Mouse (Mus musculus): ENCODE measurements around the gene Eif2b2. TPM values are rescaled to one million over a fixed set of nuclear protein-coding genes. Genes with fewer than 3 reads are reported as not detected.
A peak's percentile ranks its signal among the peaks of the same experiment; 100 is the strongest.

Gene Eif2b2
- polyA plus RNA-seq, 1 experiment from 2014 or later: 24.6 TPM

DNA sequence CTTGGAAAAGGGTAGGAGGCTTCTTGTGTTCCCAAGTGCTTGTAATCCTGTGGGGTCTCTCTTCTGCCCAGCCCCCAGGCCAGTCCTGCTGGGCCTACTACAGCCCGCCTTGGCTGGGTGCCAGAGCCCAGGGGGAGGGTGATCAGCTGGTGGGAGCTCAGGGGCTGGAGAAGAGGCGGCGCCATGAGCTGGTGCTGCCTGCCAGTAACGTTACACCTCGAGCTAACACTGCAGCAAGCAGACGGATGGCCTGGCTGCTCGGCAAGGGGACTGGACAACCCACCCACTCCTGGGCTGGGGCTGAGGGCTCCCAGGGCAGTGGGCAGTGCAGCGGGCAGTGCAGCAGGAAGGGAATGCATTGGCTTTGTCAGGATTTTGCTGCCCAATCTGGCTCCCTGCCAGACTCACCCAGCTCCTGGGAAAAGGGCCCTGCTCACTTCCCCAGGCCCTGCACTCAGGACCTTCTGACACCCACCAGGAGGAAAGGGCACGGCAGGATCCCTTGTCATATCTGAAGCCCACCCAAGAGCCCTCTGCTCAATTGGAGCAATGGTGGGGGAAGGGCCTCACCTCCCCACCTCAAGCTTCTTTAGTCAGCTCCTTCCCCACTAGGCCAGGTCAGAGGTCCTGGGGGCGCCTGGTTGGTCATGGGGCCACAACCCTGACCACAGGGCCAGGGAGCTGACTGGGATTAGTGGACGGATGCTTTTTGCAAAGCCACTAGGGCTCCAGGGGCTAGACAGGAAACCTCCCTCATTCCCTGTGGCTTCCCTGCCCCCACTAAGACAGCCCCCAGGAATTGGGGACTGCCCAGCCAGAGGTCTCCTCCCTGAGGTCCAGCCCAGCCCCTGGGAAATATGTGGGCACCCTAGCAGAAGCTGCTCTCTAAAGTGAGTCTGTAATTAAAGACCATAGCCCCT, 43.1 kb upstream of the Eif2b2 start:
- Histone ChIP-seq H3K4me2 (ENCODE audit: low read depth, low read length) (0 out of 2 replicates have a peak overlapping the region, but pooled peaks have one; percentile 74), H3K9me3 (ENCODE audit: low read length) (no peaks in the 10 kb centered on the region), H3K4me3 (ENCODE audit: low read depth, low read length) (peak overlapping the region; percentile 36; the same call in 1 of the 2 replicates), H3K27ac (ENCODE audit: low read depth) (no peak overlapping the region), H3K4me1 (ENCODE audit: insufficient read depth) (peaks cover 8% of the 10 kb centered on the region), H3K27me3 (ENCODE audit: insufficient read depth, low read length) (peaks cover 25% of the 10 kb centered on the region), H3K36me3 (replicated peaks; ENCODE audit: insufficient read depth, low read length) (no peaks in the 10 kb centered on the region), H3K9ac (replicated peaks) (no peak overlapping the region)
- DNase-seq (no peak), ATAC-seq (no peak)
- TF ChIP-seq EP300 (IDR thresholded peaks at IDR 0.05; ENCODE audit: low read depth): no peak
- TF ChIP-seq CTCF (IDR thresholded peaks at IDR 0.05; ENCODE audit: low read depth): no peak
- WGBS (ENCODE audit: insufficient replicate concordance): 41% methylated on average over 11 of the region's 11 CpGs

GRCm38 (mm10) chr12:85176846-85177523, 42.3 kb upstream of the Eif2b2 start:
- H3K4me3 ChIP-seq (ENCODE audit: low read depth, low read length): peak overlapping the region; percentile 36

GRCm38 (mm10) chr12:85177740-85178239, 41.5 kb upstream of the Eif2b2 start, which contains the start of gene Pgf:
Gene Pgf, minus strand, starts transcription at chr12:85177790.
- Histone ChIP-seq H3K27me3 (ENCODE audit: insufficient read depth, low read length) (peaks cover 31% of the 10 kb centered on the region), H3K4me2 (ENCODE audit: low read depth, low read length) (peak within 1 kb of the TSS; percentile 74), H3K9me3 (ENCODE audit: low read length) (no peaks in the 10 kb centered on the region), H3K9ac (replicated peaks) (peak within 1 kb of the TSS; percentile 38; the same call in 1 of the 2 replicates), H3K4me3 (ENCODE audit: low read depth, low read length) (peak within 1 kb of the TSS; percentile 36), H3K4me1 (ENCODE audit: insufficient read depth) (peaks cover 8% of the 10 kb centered on the region), H3K27ac (ENCODE audit: low read depth) (no peak within 1 kb of the TSS), H3K36me3 (replicated peaks; ENCODE audit: insufficient read depth, low read length) (no peaks in the 10 kb centered on the region)
- DNase-seq (no peak), ATAC-seq (no peak)
- TF ChIP-seq CTCF (IDR thresholded peaks at IDR 0.05; ENCODE audit: low read depth): no peak
- no peak for TF ChIP-seq EP300 (IDR thresholded peaks at IDR 0.05; ENCODE audit: low read depth)
- 50% methylated on average over 10 of the region's 10 CpGs for WGBS (ENCODE audit: insufficient replicate concordance)

More at GRCm38 (mm10) chr12:85176846-85177523, 42.3 kb upstream of the Eif2b2 start:
- 3% methylated on average over 32 of the region's 32 CpGs for WGBS (ENCODE audit: insufficient replicate concordance)
- TF ChIP-seq CTCF (IDR thresholded peaks at IDR 0.05; ENCODE audit: low read depth) (no peak), EP300 (IDR thresholded peaks at IDR 0.05; ENCODE audit: low read depth) (no peak)
- ATAC-seq (0 out of 2 replicates have a peak, but pooled peaks have one; percentile 25), DNase-seq (peak; percentile 59)
- Histone ChIP-seq H3K27me3 (ENCODE audit: insufficient read depth, low read length) (peaks cover 27% of the 10 kb centered on the region), H3K4me2 (ENCODE audit: low read depth, low read length) (peak overlapping the region; percentile 74), H3K4me1 (ENCODE audit: insufficient read depth) (peaks cover 8% of the 10 kb centered on the region), H3K9ac (replicated peaks) (peak overlapping the region; percentile 38; the same call in 1 of the 2 replicates), H3K27ac (ENCODE audit: low read depth) (no peak overlapping the region), H3K9me3 (ENCODE audit: low read length) (no peaks in the 10 kb centered on the region), H3K36me3 (replicated peaks; ENCODE audit: insufficient read depth, low read length) (no peaks in the 10 kb centered on the region)

DNA sequence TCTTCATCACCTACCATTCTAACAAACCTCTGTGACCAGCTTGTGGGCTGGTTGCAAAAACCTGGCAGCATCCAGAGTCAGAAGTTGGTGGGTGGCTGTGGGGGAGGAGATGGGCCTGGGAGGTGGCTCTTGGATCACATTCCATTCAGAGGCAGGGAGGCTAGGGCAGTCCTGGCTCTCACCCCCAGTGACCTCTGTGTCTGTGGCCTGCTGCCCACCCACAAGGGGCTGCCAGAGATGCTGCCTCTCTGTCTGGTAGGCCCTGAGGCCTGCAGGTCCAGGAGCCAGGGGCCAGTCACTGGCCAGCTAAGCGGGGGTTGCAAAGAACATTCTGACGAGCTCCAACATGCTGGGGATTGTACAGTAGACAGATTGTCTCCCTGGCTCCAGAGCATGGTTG, 41.0 kb upstream of the Eif2b2 start:
- Histone ChIP-seq H3K4me1 (ENCODE audit: insufficient read depth) (peaks cover 8% of the 10 kb centered on the region), H3K4me2 (ENCODE audit: low read depth, low read length) (no peak overlapping the region), H3K27ac (ENCODE audit: low read depth) (no peak overlapping the region), H3K4me3 (ENCODE audit: low read depth, low read length) (no peak overlapping the region), H3K9me3 (ENCODE audit: low read length) (no peaks in the 10 kb centered on the region), H3K9ac (replicated peaks) (no peak overlapping the region), H3K36me3 (replicated peaks; ENCODE audit: insufficient read depth, low read length) (no peaks in the 10 kb centered on the region), H3K27me3 (ENCODE audit: insufficient read depth, low read length) (peaks cover 31% of the 10 kb centered on the region)
- TF ChIP-seq CTCF (IDR thresholded peaks at IDR 0.05; ENCODE audit: low read depth) (no peak), EP300 (IDR thresholded peaks at IDR 0.05; ENCODE audit: low read depth) (no peak)
- no peak for DNase-seq
- 88% methylated on average over 2 of the region's 2 CpGs for WGBS (ENCODE audit: insufficient replicate concordance)
- ATAC-seq: no peak

GRCm38 (mm10) chr12:85181475-85182344, 37.6 kb upstream of the Eif2b2 start:
- Histone ChIP-seq H3K9me3 (ENCODE audit: low read length) (no peaks in the 10 kb centered on the region), H3K36me3 (replicated peaks; ENCODE audit: insufficient read depth, low read length) (no peaks in the 10 kb centered on the region), H3K27me3 (ENCODE audit: insufficient read depth, low read length) (peaks cover 24% of the 10 kb centered on the region), H3K4me2 (ENCODE audit: low read depth, low read length) (no peak overlapping the region), H3K4me3 (ENCODE audit: low read depth, low read length) (no peak overlapping the region), H3K9ac (replicated peaks) (no peak overlapping the region), H3K4me1 (ENCODE audit: insufficient read depth) (peaks cover 8% of the 10 kb centered on the region), H3K27ac (ENCODE audit: low read depth) (no peak overlapping the region)
- TF ChIP-seq CTCF (IDR thresholded peaks at IDR 0.05; ENCODE audit: low read depth) (no peak), EP300 (IDR thresholded peaks at IDR 0.05; ENCODE audit: low read depth) (no peak)
- ATAC-seq: no peak
- no peak for DNase-seq
- WGBS (ENCODE audit: insufficient replicate concordance): 36% methylated on average over 15 of the region's 17 CpGs
